Mouse (Mus musculus): Measurements from ENCODE around the gene Irf2bp2. TPM values are rescaled to one million over a fixed set of nuclear protein-coding genes. Genes with fewer than 3 reads are reported as not detected.

The Irf2bp2 gene
- total RNA-seq, 2 experiments from 2014 or later = 51.2 to 54.6 TPM

DNA sequence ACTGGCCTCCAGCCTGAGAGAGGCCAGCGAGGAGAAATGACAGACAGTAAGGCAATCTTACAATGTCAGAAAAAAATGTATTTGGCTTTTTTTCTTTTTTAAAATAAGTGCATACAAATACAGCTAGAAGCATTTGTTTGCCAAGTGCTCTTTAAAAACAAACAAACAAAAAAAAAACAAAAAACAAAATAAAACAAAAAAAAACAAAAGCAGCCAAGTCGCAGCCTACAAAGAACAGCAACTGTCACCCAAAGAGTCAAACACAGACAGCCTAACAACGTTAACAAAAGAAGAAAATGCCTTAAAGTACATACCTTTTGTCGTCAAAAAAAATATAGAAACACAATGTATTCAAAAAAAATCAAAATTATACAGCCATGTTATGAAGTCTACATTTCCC lies 3.2 kb downstream of the Irf2bp2 start:
- no peak for DNase-seq (ENCODE audit: extremely low spot score in 1 of 2, low spot score in 2 of 2)
- intact Hi-C loops (cut with DNase I) = loop anchor here (5.0 kb wide), 3 partner anchors 147 to 332 kb away; no protein-coding TSS in a partner anchor

DNA sequence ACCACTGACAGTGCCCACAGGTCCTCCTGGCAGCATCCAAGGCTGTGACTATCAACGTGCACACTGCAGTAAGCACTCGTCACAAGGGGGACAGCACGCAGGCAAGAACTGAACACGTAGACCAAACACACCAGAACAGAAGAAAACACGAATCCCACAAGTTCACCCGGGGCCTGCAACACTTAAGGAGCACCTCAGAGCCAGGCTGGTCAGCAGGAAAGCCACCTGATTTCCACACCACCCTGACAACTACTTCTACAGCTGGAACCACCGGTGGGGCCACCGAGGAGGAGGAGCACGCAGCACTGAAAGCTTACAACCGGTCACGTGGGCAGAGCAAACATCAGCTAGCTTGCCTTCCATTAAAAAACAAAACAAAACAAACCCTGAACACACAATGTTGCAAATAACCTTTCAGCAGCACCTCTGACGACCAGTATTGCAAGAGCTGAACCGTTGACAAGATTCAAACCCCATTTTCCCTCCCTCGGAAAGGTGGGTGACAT lies 3.7 kb downstream of the Irf2bp2 start:
- DNase-seq (ENCODE audit: extremely low spot score in 1 of 2, low spot score in 2 of 2) = peak in 1 of 2 experiments; percentile 59
- intact Hi-C loops (cut with DNase I) = loop anchor here (5.0 kb wide), 3 partner anchors 147 to 332 kb away; no protein-coding TSS in a partner anchor

DNA sequence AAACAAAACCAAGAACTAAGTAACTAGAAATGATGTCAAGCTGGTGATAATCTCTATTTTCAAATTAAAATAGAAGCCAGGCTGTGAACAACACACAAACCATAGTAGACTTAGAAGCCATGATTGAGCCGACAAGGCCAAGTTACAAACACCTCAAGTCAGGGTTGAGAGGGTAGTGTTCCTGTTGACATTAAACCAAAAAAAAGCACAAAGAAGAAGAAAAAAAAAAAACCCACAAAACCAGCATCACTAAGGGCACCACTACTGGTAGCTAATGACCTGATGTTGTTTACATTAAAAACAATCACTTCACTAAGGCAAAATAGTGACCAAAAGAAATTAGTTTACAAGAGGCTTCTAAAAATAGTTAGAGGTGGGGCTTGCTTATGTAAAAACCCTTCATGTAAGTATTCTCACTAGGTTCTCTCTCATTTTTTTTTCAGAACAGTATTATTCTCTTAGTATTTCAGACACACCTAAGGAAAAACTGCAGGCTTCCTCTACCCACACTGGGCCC lies 4.2 kb downstream of the Irf2bp2 start:
- intact Hi-C loops (cut with DNase I) = loop anchor here (5.0 kb wide), 5 partner anchors 67 to 333 kb away; no protein-coding TSS in a partner anchor
- no peak for DNase-seq (ENCODE audit: extremely low spot score in 1 of 2, low spot score in 2 of 2)

DNA sequence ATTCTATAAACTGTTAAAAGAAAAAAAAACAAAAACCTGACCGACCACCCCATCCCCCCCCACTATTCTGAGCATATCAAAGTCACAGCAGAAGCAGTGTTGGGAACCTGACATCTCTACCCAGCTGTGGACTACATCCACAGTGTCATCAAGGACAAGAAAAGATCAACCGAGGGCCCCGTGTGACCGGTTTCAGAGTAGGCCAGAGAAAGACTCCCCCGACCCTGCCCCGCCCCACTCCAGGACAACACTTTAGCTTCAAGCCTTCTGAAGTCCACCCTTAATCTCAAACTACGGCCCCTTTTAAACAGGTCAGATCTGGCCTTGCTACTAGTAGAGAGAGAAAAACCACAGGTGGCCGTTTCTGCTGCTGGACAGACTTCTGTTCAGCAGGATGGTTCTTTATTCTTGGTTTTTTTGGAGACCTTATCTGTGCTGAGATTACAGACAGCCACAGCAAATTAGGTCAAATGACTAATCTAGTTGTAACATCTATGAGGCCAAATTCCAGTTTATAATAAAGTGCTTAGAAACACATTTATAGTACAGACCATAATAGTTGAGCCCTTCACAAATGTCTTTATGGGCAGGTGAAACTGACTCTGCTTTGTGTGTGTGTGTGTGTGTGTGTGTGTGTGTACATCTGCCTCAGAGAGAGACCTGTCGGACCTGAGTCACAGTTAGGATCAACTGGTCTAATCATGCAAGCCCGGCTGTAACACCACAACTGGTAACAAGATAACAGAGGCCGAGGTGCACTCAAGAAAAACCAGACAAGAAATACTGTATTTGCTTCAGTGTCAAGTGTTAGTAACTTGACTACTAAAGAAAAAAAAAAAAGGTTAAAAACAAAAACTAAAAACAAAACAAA lies 4.9 kb downstream of the Irf2bp2 start:
- no peak for DNase-seq (ENCODE audit: extremely low spot score in 1 of 2, low spot score in 2 of 2)
- intact Hi-C loops (cut with DNase I) = loop anchor here (5.0 kb wide), 2 partner anchors 67 to 92 kb away; no protein-coding TSS in a partner anchor

DNA sequence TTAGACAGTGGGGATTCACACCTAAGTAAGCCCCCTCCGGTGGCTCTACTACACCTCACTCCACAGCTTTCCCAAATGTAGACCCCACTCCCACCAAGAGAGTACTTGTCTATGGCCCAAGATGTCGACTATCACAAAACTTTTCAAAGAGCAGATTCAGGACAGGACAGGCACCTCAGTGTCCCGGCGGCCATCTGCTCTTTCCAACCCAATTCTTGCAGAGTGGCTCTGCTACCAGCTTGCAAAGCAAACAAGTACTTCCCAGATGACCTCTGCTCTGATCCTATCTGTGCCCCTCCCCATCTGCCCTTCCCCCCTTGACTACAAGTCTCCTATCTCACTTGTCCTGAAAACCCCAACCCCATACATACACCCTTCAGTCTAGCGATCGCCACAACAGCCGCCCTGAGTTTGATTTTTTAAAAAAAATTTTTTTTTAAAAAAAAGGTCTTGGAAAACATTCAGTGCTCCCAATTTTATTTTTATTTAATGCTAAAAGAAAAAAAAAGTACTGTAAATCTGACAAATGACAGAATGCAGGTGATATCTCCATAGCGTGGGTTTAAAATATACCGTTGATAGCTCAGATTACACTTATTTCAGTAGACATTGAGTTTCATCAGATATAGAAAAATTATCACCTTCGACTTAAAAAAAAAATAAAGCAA lies 5.8 kb downstream of the Irf2bp2 start:
- peak in 1 of 2 experiments; percentile 26 for DNase-seq (ENCODE audit: extremely low spot score in 1 of 2, low spot score in 2 of 2)
- intact Hi-C loops (cut with DNase I) = loop anchor here (5.0 kb wide), 2 partner anchors 66 to 91 kb away; no protein-coding TSS in a partner anchor

DNA sequence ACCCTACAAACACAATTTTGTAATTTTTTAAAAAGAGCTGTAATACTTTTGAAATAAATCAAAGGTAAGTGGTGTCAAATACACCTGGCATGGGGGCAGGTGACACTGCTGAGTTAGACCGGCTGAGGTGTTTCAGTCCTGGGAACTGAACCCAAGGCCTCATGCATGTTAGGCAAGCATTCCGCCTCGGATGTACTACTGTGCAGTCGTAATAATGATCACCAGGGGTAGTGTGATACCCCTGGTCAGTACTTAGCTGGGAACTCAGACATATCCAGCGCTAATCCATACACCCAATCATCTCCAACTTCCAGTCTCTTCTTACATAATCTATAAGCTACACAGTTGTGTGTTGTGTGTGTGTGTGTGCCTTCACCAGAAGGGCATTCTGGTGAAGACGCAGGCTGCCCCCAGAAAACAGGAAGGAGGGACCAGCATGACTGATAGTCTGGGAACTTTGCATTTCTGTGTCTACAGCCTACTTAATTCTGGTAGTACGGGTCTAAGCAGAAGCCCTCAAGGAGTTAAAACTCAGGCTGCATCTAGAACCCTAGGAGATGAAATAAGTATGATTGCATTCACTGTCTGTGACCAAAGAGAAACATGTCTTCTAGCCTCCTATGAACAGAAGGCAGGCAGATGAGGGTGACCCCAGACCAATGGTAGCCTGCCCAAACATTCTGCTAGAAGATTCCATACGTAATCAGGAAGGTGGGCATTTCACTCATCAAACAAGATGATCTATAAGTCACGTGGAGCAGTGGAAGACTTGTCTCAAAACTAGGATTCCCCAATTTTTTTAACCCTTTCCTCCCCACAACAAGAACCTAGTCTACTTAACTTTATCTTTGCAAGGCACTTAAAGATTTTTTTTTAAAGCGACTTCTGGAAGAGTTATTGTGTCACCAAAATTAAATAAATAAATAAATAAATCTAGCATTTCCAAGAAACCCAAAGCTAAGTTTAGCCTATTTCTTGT lies 6.9 kb downstream of the Irf2bp2 start:
- intact Hi-C loops (cut with DNase I) = loop anchor here (5.0 kb wide), 2 partner anchors 65 to 90 kb away; no protein-coding TSS in a partner anchor
- DNase-seq (ENCODE audit: extremely low spot score in 1 of 2, low spot score in 2 of 2) = no peak

DNA sequence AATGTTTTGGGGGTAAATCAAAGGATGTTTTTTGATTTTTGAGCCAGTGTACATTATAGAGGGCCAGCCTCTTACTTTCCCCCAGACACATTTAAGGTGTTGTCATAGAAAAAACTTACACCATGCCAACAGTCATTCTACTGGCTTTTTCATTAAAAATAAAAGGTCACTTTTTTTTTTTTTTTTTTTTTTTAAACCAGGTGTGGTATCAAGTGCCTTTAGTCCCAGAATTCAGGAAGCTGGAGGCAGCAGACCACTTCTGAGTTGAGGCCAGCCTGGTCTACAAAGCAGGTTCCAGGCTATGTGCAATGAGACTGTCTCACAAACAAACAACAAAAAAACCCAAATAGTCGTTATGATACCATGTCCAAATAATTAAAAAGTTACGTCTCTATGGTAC lies 7.7 kb downstream of the Irf2bp2 start:
- DNase-seq (ENCODE audit: extremely low spot score in 1 of 2, low spot score in 2 of 2) = no peak
- intact Hi-C loops (cut with DNase I) = loop anchor here (5.0 kb wide), 2 partner anchors 64 to 89 kb away; no protein-coding TSS in a partner anchor

DNA sequence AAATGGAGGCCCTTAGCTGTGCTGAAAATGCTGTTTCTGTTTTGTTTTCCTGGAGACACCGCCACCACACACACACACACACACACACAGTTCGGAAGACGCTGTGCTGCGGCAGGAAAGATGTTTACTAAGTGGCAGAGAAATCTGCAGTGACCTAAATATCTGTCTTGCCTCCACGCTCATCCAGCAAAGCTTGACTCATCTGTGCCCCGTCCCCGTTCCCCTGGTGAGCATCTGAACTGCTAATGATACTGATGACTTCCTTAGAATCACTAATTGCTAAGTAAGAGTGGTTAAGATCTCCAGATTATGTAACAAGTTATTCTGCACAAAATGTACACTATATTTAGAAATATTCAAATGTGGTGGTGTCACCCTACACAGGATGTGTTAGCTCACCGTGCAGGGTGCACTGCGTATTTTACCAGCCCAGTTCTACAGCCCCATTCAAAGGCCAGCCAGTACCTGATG lies 8.2 kb downstream of the Irf2bp2 start:
- intact Hi-C loops (cut with DNase I) = loop anchor here (5.0 kb wide), 2 partner anchors 63 to 88 kb away; no protein-coding TSS in a partner anchor
- no peak for DNase-seq (ENCODE audit: extremely low spot score in 1 of 2, low spot score in 2 of 2)

DNA sequence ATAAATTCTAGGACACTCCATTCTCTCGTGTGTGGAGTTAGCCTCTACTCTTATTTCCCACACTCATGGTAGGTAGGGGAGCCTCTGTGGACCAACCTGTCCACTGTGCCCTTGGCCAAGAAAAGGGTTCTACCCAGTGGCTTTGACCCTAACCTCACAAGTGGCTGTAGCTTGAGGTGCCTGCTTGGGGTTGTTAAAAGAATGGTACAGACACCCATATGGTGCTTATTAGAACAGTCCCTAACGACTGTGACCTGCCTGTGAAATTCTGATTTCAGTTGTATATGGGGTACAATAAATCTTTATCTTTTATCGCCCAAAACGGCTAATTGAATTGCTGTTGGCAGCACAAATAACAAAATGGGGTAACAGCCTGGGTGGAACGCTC lies 8.9 kb downstream of the Irf2bp2 start:
- no peak for DNase-seq (ENCODE audit: extremely low spot score in 1 of 2, low spot score in 2 of 2)
- intact Hi-C loops (cut with DNase I) = loop anchor here (5.0 kb wide), 3 partner anchors 48 to 88 kb away; no protein-coding TSS in a partner anchor

DNA sequence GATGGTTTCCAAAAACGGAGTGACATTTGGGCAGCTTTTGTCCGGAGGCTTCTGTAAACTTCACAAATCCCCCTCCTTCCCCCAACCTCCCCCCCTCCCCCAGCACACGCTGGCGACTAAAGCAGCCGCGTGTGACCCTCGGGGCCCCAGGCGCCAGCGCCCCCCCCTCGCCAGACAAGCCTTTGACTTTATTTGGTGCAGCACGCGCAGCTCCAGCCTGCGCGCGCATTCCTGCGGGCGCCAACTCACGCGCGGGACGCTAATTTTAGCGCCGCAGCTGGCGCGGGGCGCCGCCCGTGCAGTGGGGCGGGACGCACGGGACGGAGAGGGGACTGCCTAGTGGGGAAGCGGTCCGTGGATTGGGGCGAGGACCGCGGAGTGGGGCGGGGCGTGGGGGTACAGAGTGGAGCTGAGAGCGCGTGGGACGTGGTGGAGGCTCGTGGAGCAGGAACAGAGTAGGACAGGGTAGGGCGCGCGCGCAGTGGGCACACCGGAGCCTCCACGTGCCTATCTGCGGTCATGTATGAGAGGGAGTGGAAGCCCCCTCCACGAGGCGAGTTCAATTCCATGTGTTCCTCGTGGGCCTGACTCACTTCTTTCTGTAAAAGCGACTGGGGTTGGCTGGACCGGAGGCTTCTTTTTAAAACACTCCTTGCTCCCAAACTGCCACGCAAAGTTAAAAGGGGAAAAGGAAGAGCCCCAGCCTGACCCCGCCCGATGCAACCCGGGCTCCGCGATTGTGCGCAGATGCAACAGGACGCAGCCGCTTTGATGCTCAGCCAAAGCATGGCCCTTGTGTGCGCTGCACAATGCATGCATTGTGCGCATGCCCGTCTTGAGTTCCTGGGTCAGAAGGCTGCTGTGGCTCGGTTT lies 9.6 kb downstream of the Irf2bp2 start:
- peak in 1 of 2 experiments; percentile 92 for DNase-seq (ENCODE audit: extremely low spot score in 1 of 2, low spot score in 2 of 2)
- intact Hi-C loops (cut with DNase I) = loop anchor here (5.0 kb wide), 1 partner anchor 47 kb away; no protein-coding TSS in a partner anchor

DNA sequence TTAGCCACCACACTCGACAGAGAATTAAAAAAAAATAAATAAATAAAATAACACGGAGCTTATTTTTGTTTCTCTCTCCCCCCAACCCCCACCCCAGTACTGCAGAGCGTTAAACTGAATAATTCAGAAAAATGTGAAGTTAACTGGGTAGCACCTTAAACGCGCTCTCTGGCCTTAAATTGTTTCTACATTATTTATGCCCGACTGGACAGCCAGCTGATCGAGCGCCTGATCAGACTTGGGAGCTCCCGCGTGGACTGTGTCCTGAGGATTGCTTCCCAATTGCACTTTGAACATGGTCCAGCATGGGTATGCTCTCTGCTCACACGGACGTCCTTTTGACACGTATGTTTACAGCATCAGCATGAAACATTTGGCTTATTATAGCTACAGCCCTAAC lies 10.3 kb downstream of the Irf2bp2 start:
- peak in 1 of 2 experiments; percentile 52 for DNase-seq (ENCODE audit: extremely low spot score in 1 of 2, low spot score in 2 of 2)
- intact Hi-C loops (cut with DNase I) = loop anchor here (5.0 kb wide), 1 partner anchor 46 kb away; no protein-coding TSS in a partner anchor

DNA sequence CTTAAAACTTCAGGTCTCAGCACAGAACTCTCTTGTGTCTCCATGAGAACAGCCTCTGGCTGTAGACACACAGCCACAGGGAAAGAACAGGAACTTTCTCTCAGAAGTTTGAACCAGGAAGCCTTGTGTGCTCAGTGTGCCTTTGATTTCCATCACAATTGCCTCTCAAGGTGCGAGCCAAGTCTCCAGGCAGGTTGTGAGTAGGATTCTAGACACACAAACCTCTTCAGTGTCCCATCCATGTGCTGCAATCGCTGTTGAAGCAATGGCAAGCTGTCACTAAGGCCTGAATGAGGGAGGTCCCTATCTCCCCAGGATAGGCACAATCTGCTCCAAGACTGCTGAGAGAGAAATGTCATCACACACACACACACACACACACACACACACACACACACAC lies 10.8 kb downstream of the Irf2bp2 start:
- no peak for DNase-seq (ENCODE audit: extremely low spot score in 1 of 2, low spot score in 2 of 2)
- intact Hi-C loops (cut with DNase I) = loop anchor here (5.0 kb wide), 1 partner anchor 46 kb away; no protein-coding TSS in a partner anchor

DNA sequence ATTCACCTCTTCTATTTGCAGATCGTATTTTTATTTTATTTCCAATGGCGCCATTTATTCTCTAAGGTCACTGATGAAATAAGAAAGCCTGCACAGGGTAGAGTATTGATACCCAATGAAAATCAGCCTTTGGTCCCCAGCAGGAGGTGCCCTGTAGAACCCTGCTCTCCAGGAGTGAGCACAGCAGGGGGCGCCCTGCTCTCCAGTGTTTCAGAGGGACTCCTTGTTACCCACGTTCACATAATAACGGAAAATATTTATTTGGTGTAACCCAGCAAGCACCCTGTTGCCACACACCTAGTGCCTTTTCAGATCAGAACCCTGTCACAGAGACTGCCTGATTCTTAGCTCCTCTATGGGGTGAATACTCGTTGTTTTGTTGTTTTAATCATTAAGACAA lies 11.3 kb downstream of the Irf2bp2 start:
- intact Hi-C loops (cut with DNase I) = loop anchor here (5.0 kb wide), 1 partner anchor 45 kb away; no protein-coding TSS in a partner anchor
- peak in 1 of 2 experiments; percentile 74 for DNase-seq (ENCODE audit: extremely low spot score in 1 of 2, low spot score in 2 of 2)

DNA sequence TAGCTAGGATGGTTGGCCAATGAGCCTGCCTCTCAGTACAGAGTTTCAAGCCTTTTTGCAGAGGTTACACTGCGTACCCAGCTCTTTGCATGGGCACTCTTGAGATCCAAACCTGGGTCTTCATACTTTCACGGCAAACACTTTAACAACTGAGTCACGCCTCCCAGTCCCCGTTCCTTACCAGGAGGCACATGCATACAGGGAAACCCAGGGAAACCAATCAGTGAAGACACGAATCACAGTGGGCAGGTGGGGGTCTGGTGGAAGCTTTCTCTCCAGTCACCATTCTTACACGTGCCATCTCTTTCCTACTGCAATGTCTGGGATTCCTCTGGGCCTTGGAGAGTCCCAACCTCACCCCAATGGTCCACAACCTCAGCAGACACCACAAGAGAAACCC lies 12.1 kb downstream of the Irf2bp2 start:
- intact Hi-C loops (cut with DNase I) = loop anchor here (5.0 kb wide), 1 partner anchor 44 kb away; no protein-coding TSS in a partner anchor

DNA sequence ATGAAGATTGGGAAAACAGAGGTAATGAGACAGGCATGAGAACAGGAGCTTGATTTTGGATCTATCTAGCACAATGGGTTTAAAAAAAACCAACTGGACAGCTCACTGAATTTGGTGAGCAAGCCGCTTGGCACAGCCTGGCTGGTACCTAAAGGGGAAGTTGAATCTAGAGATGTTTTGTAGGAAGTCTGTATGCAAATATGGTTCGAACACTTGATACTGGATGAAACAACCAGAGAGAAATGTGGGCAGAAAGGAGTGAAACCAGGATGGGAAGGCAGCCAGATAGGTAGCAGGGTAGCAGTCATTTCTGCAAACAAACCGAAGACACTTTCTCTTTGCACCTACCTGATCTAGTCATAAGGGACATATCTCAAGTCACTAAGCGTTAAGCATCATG lies 13.0 kb downstream of the Irf2bp2 start:
- intact Hi-C loops (cut with DNase I) = loop anchor here (5.0 kb wide), 1 partner anchor 44 kb away; no protein-coding TSS in a partner anchor
- no peak for DNase-seq (ENCODE audit: extremely low spot score in 1 of 2, low spot score in 2 of 2)

More for the DNA sequence above, 12.1 kb downstream of the Irf2bp2 start:
- DNase-seq (ENCODE audit: extremely low spot score in 1 of 2, low spot score in 2 of 2) = no peak

DNA sequence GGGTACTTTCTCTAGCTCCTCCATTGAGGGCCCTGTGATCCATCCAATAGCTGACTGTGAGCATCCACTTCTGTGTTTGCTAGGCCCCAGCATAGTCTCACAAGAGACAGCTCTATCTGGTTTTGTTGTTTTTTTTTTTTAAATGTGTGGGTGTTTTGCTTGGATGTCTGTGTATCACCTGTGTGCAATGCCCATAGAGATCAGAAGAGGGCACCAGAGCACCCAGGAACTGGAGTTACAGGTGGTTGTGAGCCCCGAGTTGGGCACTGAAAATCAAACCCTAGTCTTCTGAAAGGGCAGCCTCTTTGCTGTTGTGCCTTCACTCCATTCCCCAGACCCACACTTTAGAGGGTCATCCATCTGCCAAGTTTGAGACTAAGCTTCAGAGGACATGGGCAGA lies 13.7 kb downstream of the Irf2bp2 start:
- no peak for DNase-seq (ENCODE audit: extremely low spot score in 1 of 2, low spot score in 2 of 2)
- intact Hi-C loops (cut with DNase I) = loop anchor here (5.0 kb wide), 1 partner anchor 43 kb away; no protein-coding TSS in a partner anchor

Data from left cerebral cortex, postnatal 10 days (tissue).